Mouse (Mus musculus) mesoderm, embryonic 11.5 days (tissue): ENCODE results near the gene Cyb561d1.

Experiments
- DNase-seq: peaks from one replicate; pipeline ENCODE4 v3.0.0-alpha.2; 2012; ENCODE audit warnings: low read depth, low spot score

Gene Cyb561d1

GRCm38 (mm10) chr3:108167499-108167898, 33.5 kb downstream of the Cyb561d1 start:
- DNase-seq: no peak

GRCm38 (mm10) chr3:108166486-108167211, 34.4 kb downstream of the Cyb561d1 start:
- DNase-seq: peak; percentile 82

DNA sequence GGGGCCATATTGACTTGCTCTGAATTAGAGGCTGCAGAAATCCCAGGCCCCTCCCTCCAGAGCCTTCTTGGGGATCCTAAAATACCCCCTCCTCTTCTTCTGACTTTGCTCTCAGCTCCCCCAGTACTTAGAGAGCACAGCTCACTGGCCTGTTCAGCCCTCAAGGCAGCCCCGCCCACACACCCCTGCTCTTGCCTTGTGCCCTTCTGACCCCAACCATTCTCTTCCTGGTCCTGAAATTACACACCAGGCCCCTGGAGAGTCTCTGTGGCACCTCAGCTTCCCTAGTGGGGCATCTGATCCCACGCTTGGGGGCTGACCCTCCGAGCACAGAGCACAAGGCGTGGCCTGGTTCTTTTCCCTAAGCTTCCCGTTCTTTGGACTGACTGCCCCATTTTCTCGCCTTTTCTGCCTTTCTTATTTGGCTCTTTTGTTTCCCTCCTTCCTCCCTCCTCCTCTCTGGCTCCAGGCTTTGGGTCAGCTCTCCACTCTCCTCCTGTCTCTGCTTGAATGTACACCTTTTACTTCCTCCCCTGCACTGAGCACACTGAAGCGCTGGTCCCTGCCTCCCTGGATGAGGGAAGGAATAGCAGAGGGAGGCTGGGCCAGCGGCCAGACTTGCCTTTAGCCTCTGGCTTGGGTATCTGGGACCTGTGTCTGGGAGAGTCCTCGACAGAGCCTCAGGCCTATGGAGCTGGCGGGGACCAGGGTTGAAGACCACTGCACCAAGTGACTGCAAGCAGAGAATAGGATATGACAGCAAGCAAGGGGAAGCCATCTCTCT, 35.3 kb downstream of the Cyb561d1 start:
- no peak for DNase-seq

- peak; percentile 87 for DNase-seq
These were observed 36.2 kb downstream of the Cyb561d1 start for GRCm38 (mm10) chr3:108164807-108165206.

DNA sequence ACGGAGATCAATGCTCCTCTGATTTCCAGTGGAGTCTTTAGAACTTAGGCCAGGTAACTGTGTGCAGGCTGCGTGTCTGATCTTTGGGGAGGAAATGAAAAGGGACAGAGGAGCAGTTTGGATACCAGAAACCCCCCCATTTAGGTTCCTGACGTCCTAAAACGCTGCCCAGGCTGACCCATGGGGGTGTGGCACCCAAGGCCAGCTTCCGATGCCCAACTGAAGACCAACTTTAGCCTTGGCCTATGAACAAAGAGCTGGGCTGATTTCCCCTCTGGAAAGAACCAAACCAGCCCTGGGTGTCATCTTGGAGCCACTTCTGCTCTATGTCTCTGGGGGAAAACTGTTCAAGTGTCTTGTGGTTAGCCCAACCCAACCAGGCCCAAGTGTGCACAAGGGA, 36.9 kb downstream of the Cyb561d1 start:
- DNase-seq: no peak

- DNase-seq: no peak
These were observed 42.5 kb downstream of the Cyb561d1 start for GRCm38 (mm10) chr3:108158383-108159037.

- no peak for DNase-seq
These were observed 46.4 kb downstream of the Cyb561d1 start, which contains the start of gene Gpr61 for GRCm38 (mm10) chr3:108154656-108155055. TSS of gene Gpr61 (minus strand) at chr3:108154882.

DNA sequence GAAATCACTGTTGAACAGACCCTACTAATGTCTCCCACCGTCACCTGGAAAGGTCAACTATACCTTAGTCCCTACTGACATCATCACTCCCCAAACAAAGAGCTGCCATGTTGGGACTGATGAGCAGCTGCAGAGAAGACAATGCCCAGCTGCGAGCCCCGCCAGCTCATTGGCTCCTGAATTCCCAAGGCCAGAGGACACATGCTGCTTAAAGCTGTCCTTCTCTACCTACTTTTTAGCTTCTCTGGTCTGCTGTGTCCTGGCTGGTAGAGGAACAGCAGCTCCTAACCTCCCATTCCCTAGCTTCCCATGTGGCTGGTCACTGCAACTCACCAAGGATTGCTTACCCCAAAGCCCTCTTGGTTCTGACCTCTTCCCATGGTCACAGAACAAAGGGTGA, 48.7 kb downstream of the Cyb561d1 start:
- no peak for DNase-seq

DNA sequence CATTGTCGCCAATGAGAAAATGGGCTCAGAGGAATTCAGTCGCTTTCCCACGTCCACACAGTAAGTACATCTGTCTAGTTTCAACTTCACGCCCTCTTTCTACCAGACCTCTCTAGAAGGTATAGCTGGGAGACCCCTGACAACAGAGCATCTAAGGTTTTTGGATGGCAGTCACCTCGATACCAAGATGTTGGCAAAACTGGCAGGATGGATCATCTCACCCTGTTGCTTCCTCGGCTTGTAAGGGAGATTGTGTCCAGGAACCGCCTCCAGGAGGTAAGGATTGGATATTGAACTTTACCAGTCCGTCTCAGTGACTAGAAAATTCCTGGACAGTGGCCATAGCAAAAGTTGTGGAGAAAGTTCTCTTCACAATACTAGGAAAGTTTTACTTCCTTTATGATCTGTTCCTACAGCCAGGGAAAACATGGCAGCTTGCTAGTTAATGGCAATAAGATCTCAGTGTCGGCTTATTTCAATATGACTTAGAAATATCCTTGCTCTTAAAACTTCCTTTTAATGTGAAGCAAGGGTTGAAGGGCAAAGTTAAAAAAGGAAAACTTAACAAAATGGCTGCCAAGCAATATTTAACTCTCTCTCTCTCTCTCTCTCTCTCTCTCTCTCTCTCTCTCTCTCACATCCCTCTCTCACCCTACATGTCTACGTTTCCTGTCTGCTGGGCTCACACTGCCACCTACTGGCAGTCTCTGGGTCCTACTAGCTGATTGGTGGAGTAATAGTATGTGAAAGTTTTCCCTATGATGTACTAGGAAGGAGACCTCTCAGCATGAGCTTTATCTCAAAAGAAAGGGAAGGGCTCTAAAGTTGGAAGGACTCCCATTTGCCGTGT, 53.4 kb downstream of the Cyb561d1 start:
- DNase-seq: peak; percentile 94

- no peak for DNase-seq
These were observed 54.3 kb downstream of the Cyb561d1 start for GRCm38 (mm10) chr3:108146671-108147070.
